Mouse (Mus musculus): ENCODE data around the gene Akap4. TPM values are rescaled to one million over a fixed set of nuclear protein-coding genes. Genes with fewer than 3 reads are reported as not detected.

The Akap4 gene
- polyA plus RNA-seq, 1 experiment, result not detected

GRCm38 (mm10) chrX:7079820-7080429, 12.6 kb downstream of the Akap4 start:
- no peaks in the 10 kb centered on the region for H3K36me3 ChIP-seq (ENCODE audit: control insufficient read depth, insufficient read depth, low read length, poor library complexity, severe bottlenecking)
- no peaks in the 10 kb centered on the region for H3K9me3 ChIP-seq (replicated peaks; ENCODE audit: control insufficient read depth, insufficient read depth, low read length, poor library complexity, severe bottlenecking)
- TF ChIP-seq EP300 (IDR thresholded peaks at IDR 0.05; ENCODE audit: insufficient read depth, low read depth, low read length) (no peak), POLR2A (IDR thresholded peaks at IDR 0.05; ENCODE audit: insufficient read depth, low read length) (no peak), CTCF (IDR thresholded peaks at IDR 0.05; ENCODE audit: low read depth, low read length) (no peak)
- no peak overlapping the region for H3K9ac ChIP-seq (ENCODE audit: low read depth, poor library complexity, severe bottlenecking)
- no peak overlapping the region for H3K27ac ChIP-seq (ENCODE audit: insufficient read depth, low read length)
- no peaks in the 10 kb centered on the region for H3K27me3 ChIP-seq (ENCODE audit: control insufficient read depth, insufficient read depth, low read length, poor library complexity, severe bottlenecking)
- no peaks in the 10 kb centered on the region for H3K4me1 ChIP-seq (ENCODE audit: control insufficient read depth, insufficient read depth, low read length)
- H3K4me3 ChIP-seq (ENCODE audit: low read depth, low read length), result no peak overlapping the region

GRCm38 (mm10) chrX:7085878-7086277, 18.6 kb downstream of the Akap4 start:
- H3K4me3 ChIP-seq (ENCODE audit: low read depth, low read length), result no peak overlapping the region
- H3K9me3 ChIP-seq (replicated peaks; ENCODE audit: control insufficient read depth, insufficient read depth, low read length, poor library complexity, severe bottlenecking), result no peaks in the 10 kb centered on the region
- no peak overlapping the region for H3K27ac ChIP-seq (ENCODE audit: insufficient read depth, low read length)
- no peaks in the 10 kb centered on the region for H3K4me1 ChIP-seq (ENCODE audit: control insufficient read depth, insufficient read depth, low read length)
- H3K9ac ChIP-seq (ENCODE audit: low read depth, poor library complexity, severe bottlenecking), result no peak overlapping the region
- H3K27me3 ChIP-seq (ENCODE audit: control insufficient read depth, insufficient read depth, low read length, poor library complexity, severe bottlenecking), result no peaks in the 10 kb centered on the region
- TF ChIP-seq CTCF (IDR thresholded peaks at IDR 0.05; ENCODE audit: low read depth, low read length) (no peak), POLR2A (IDR thresholded peaks at IDR 0.05; ENCODE audit: insufficient read depth, low read length) (no peak), EP300 (IDR thresholded peaks at IDR 0.05; ENCODE audit: insufficient read depth, low read depth, low read length) (no peak)
- H3K36me3 ChIP-seq (ENCODE audit: control insufficient read depth, insufficient read depth, low read length, poor library complexity, severe bottlenecking), result no peaks in the 10 kb centered on the region

GRCm38 (mm10) chrX:7090323-7090722, 23.0 kb downstream of the Akap4 start:
- Histone ChIP-seq H3K27me3 (ENCODE audit: control insufficient read depth, insufficient read depth, low read length, poor library complexity, severe bottlenecking) (no peaks in the 10 kb centered on the region), H3K9ac (ENCODE audit: low read depth, poor library complexity, severe bottlenecking) (no peak overlapping the region), H3K4me1 (ENCODE audit: control insufficient read depth, insufficient read depth, low read length) (no peaks in the 10 kb centered on the region), H3K9me3 (replicated peaks; ENCODE audit: control insufficient read depth, insufficient read depth, low read length, poor library complexity, severe bottlenecking) (no peaks in the 10 kb centered on the region), H3K27ac (ENCODE audit: insufficient read depth, low read length) (no peak overlapping the region), H3K4me3 (ENCODE audit: low read depth, low read length) (no peak overlapping the region), H3K36me3 (ENCODE audit: control insufficient read depth, insufficient read depth, low read length, poor library complexity, severe bottlenecking) (no peaks in the 10 kb centered on the region)
- TF ChIP-seq POLR2A (IDR thresholded peaks at IDR 0.05; ENCODE audit: insufficient read depth, low read length) (no peak), EP300 (IDR thresholded peaks at IDR 0.05; ENCODE audit: insufficient read depth, low read depth, low read length) (no peak), CTCF (IDR thresholded peaks at IDR 0.05; ENCODE audit: low read depth, low read length) (no peak)

GRCm38 (mm10) chrX:7102280-7102679, 35.0 kb downstream of the Akap4 start:
- Histone ChIP-seq H3K4me1 (ENCODE audit: control insufficient read depth, insufficient read depth, low read length) (no peaks in the 10 kb centered on the region), H3K27ac (ENCODE audit: insufficient read depth, low read length) (no peak overlapping the region), H3K9me3 (replicated peaks; ENCODE audit: control insufficient read depth, insufficient read depth, low read length, poor library complexity, severe bottlenecking) (no peaks in the 10 kb centered on the region), H3K36me3 (ENCODE audit: control insufficient read depth, insufficient read depth, low read length, poor library complexity, severe bottlenecking) (no peaks in the 10 kb centered on the region), H3K4me3 (ENCODE audit: low read depth, low read length) (no peak overlapping the region), H3K9ac (ENCODE audit: low read depth, poor library complexity, severe bottlenecking) (no peak overlapping the region), H3K27me3 (ENCODE audit: control insufficient read depth, insufficient read depth, low read length, poor library complexity, severe bottlenecking) (no peaks in the 10 kb centered on the region)
- TF ChIP-seq EP300 (IDR thresholded peaks at IDR 0.05; ENCODE audit: insufficient read depth, low read depth, low read length) (no peak), POLR2A (IDR thresholded peaks at IDR 0.05; ENCODE audit: insufficient read depth, low read length) (no peak), CTCF (IDR thresholded peaks at IDR 0.05; ENCODE audit: low read depth, low read length) (no peak)

GRCm38 (mm10) chrX:7114885-7115284, 47.6 kb downstream of the Akap4 start:
- no peak overlapping the region for H3K4me3 ChIP-seq (ENCODE audit: low read depth, low read length)
- H3K9ac ChIP-seq (ENCODE audit: low read depth, poor library complexity, severe bottlenecking), result no peak overlapping the region
- H3K27ac ChIP-seq (ENCODE audit: insufficient read depth, low read length), result no peak overlapping the region

GRCm38 (mm10) chrX:7121618-7122280, 54.4 kb downstream of the Akap4 start:
- no peak overlapping the region for H3K4me3 ChIP-seq (ENCODE audit: low read depth, low read length)
- H3K9ac ChIP-seq (ENCODE audit: low read depth, poor library complexity, severe bottlenecking), result no peak overlapping the region
- H3K36me3 ChIP-seq (ENCODE audit: control insufficient read depth, insufficient read depth, low read length, poor library complexity, severe bottlenecking), result no peaks in the 10 kb centered on the region
- no peak for TF ChIP-seq CTCF (IDR thresholded peaks at IDR 0.05; ENCODE audit: low read depth, low read length)
- no peak for TF ChIP-seq EP300 (IDR thresholded peaks at IDR 0.05; ENCODE audit: insufficient read depth, low read depth, low read length)
- TF ChIP-seq POLR2A (IDR thresholded peaks at IDR 0.05; ENCODE audit: insufficient read depth, low read length), result no peak
- no peaks in the 10 kb centered on the region for H3K27me3 ChIP-seq (ENCODE audit: control insufficient read depth, insufficient read depth, low read length, poor library complexity, severe bottlenecking)
- H3K27ac ChIP-seq (ENCODE audit: insufficient read depth, low read length), result no peak overlapping the region
- no peaks in the 10 kb centered on the region for H3K9me3 ChIP-seq (replicated peaks; ENCODE audit: control insufficient read depth, insufficient read depth, low read length, poor library complexity, severe bottlenecking)
- no peaks in the 10 kb centered on the region for H3K4me1 ChIP-seq (ENCODE audit: control insufficient read depth, insufficient read depth, low read length)

More at GRCm38 (mm10) chrX:7114885-7115284, 47.6 kb downstream of the Akap4 start:
- Histone ChIP-seq H3K36me3 (ENCODE audit: control insufficient read depth, insufficient read depth, low read length, poor library complexity, severe bottlenecking) (no peaks in the 10 kb centered on the region), H3K27me3 (ENCODE audit: control insufficient read depth, insufficient read depth, low read length, poor library complexity, severe bottlenecking) (no peaks in the 10 kb centered on the region), H3K9me3 (replicated peaks; ENCODE audit: control insufficient read depth, insufficient read depth, low read length, poor library complexity, severe bottlenecking) (no peaks in the 10 kb centered on the region), H3K4me1 (ENCODE audit: control insufficient read depth, insufficient read depth, low read length) (no peaks in the 10 kb centered on the region)
- no peak for TF ChIP-seq POLR2A (IDR thresholded peaks at IDR 0.05; ENCODE audit: insufficient read depth, low read length)
- no peak for TF ChIP-seq EP300 (IDR thresholded peaks at IDR 0.05; ENCODE audit: insufficient read depth, low read depth, low read length)
- TF ChIP-seq CTCF (IDR thresholded peaks at IDR 0.05; ENCODE audit: low read depth, low read length), result no peak

Other genes starting within 250 kb of the Akap4 start
- not detected in 2 replicates for gene Ccnb3, start 25.9 kb upstream of the Akap4 start, polyA plus RNA-seq (2011; ENCODE audit: insufficient read depth, insufficient read length, low read depth, missing spikeins)

Measured in ES-Bruce4 (cell line).